ENCODE assay signal across 24 mouse cellular contexts in genomic region chr10:90357169-90357907, GRCm38 (mm10).
"Had no signal": no experiment of that assay in that cellular context is flagged by ENCODE, and none has a peak within 500 bp of the region (broad histone marks: within the 10 kb centered on the region; RNA-seq: fewer than 3 reads in every experiment).

No protein-coding gene starts in this region.

- H3K4me1 ChIP-seq: heart, embryonic 13.5 days; heart, embryonic 15.5 days; limb, embryonic 13.5 days; limb, embryonic 15.5 days; liver, embryonic 12.5 days had no signal

- H3K9ac ChIP-seq: heart, embryonic 13.5 days; heart, embryonic 15.5 days; hindbrain, embryonic 15.5 days; limb, embryonic 13.5 days; limb, embryonic 15.5 days; liver, embryonic 12.5 days; liver, embryonic 14.5 days had no signal

- H3K27me3 ChIP-seq: heart, embryonic 13.5 days; heart, embryonic 15.5 days; hindbrain, embryonic 15.5 days; limb, embryonic 13.5 days; limb, embryonic 15.5 days; liver, embryonic 12.5 days had no signal

- H3K4me2 ChIP-seq: heart, embryonic 11.5 days; heart, embryonic 13.5 days; heart, embryonic 15.5 days; hindbrain, embryonic 15.5 days; limb, embryonic 13.5 days; limb, embryonic 15.5 days; liver, embryonic 12.5 days had no signal

- H3K36me3 ChIP-seq: heart, embryonic 13.5 days; heart, embryonic 15.5 days; hindbrain, embryonic 15.5 days; limb, embryonic 13.5 days; limb, embryonic 15.5 days; liver, embryonic 12.5 days had no signal

- H3K27ac ChIP-seq: heart, adult 2 months; heart, embryonic 13.5 days; heart, embryonic 15.5 days; hindbrain, embryonic 15.5 days; hindbrain, postnatal 0 days; limb, embryonic 13.5 days; limb, embryonic 15.5 days; liver, embryonic 12.5 days; liver, embryonic 14.5 days had no signal

- DNase-seq: gastrocnemius, postnatal 14 days; gastrocnemius, postnatal 36 days; heart, adult 11 months; heart, adult 2 months; heart, postnatal 14 days; heart, postnatal 36 days; kidney, adult 2 months; kidney, adult 9 months; kidney, postnatal 10 days; kidney, postnatal 25 days; kidney, postnatal 4 days; layer of hippocampus, adult 9-11 months; layer of hippocampus, postnatal 36 days; left cerebral cortex, postnatal 4 days had no signal

- H3K9me3 ChIP-seq: heart, embryonic 13.5 days; heart, embryonic 15.5 days; hindbrain, embryonic 15.5 days; limb, embryonic 13.5 days; limb, embryonic 15.5 days; liver, embryonic 12.5 days had no signal

- ATAC-seq: forebrain, embryonic 16.5 days; hindbrain, postnatal 0 days; liver, embryonic 12.5 days had no signal

- H3K4me3 ChIP-seq: heart, adult 2 months; heart, embryonic 13.5 days; heart, embryonic 15.5 days; hindbrain, embryonic 15.5 days; limb, embryonic 13.5 days; limb, embryonic 15.5 days; liver, embryonic 12.5 days had no signal
